8 mouse cellular contexts compared by ENCODE assay signal in genomic region chr11:72025843-72026242, GRCm38 (mm10). TPM values are rescaled to one million over a fixed set of nuclear protein-coding genes. Genes with fewer than 3 reads are reported as not detected.
DNase-seq lines count a peak whose midpoint lies in the region; TF ChIP-seq lines count a peak whose summit lies in the region.
"Had no signal": no experiment of that assay in that cellular context is flagged by ENCODE, and none has a peak within 500 bp of the region (broad histone marks: within the 10 kb centered on the region; RNA-seq: fewer than 3 reads in every experiment).

No protein-coding gene starts in this region.

- no peak overlapping the region for H3K27ac ChIP-seq in left cerebral cortex, adult 2 months

- intact Hi-C loops in left cerebral cortex, adult 2 months (cut with DNase I), result loop anchor here (2.0 to 10.0 kb wide), 3 partner anchors 171 to 461 kb away; no protein-coding TSS in a partner anchor
- intact Hi-C loops in heart, postnatal 14 days (cut with DNase I), result loop anchor here (2.0 to 10.0 kb wide), 2 partner anchors 171 to 687 kb away; no protein-coding TSS in a partner anchor

- no peak for DNase-seq in left cerebral cortex, adult 2 months (ENCODE audit: extremely low spot score in 1 of 2, low spot score in 2 of 2)
- no peak for DNase-seq in left cerebral cortex, adult 9 months (ENCODE audit: low spot score in 2 of 2)
- peak; percentile 65 for DNase-seq in ES-CJ7 (ENCODE audit: low read depth, low spot score)
- peak; percentile 49 for DNase-seq in c-Kit-positive CD71-negative TER-119-negative erythroid progenitor cells, embryonic 14.5 days (ENCODE audit: low read depth)
- DNase-seq in mesoderm, embryonic 11.5 days (ENCODE audit: low read depth, low spot score), result peak; percentile 52
- no peak for DNase-seq in heart, postnatal 14 days
- no peak for DNase-seq in right cerebral cortex, postnatal 14 days
- DNase-seq: cerebellum, adult 11-12 months had no signal

- TF ChIP-seq CTCF in left cerebral cortex, adult 2 months (IDR thresholded peaks at IDR 0.05), result peak; percentile 52

- no peak overlapping the region for H3K4me3 ChIP-seq in left cerebral cortex, adult 2 months

RNA-seq across cellular contexts. Expression of gene Aipl1, which starts 11.5 kb away (rescaled TPM):
- not detected for total RNA-seq in left cerebral cortex, adult 2 months (2021)
- not detected for total RNA-seq in heart, postnatal 14 days (2021)

RNA-seq across cellular contexts. Expression of gene Pimreg, which starts 16.0 kb away (rescaled TPM):
- under 1 TPM in 1 of 2 experiments, not detected in 1; 0.23 TPM for total RNA-seq in left cerebral cortex, adult 2 months (2021)
- total RNA-seq in heart, postnatal 14 days (2021), result 1 to 10 TPM; 6.1 to 6.8 TPM

Comparison
In these comparisons a context has a peak if more than half of its experiments do, and no peak if none do; other contexts are left out.
1. DNase-seq: peak in ES-CJ7 (single experiment), c-Kit-positive CD71-negative TER-119-negative erythroid progenitor cells, embryonic 14.5 days (single experiment) and mesoderm, embryonic 11.5 days (single experiment); none in left cerebral cortex, adult 2 months (0 of 2), left cerebral cortex, adult 9 months (0 of 2), heart, postnatal 14 days (0 of 2) and right cerebral cortex, postnatal 14 days (single experiment).
2. RNA of gene Pimreg, which starts 16.0 kb away (total RNA-seq): 6.1 to 6.8 TPM in heart, postnatal 14 days; 0.23 TPM in left cerebral cortex, adult 2 months; every median in the first group is over 4 times any median in the second.